Mouse (Mus musculus) adrenal gland, postnatal 25 days (tissue): Measurements from ENCODE around the gene Ubn2. TPM values are rescaled to one million over a fixed set of nuclear protein-coding genes. Genes with fewer than 3 reads are reported as not detected.
"Not testable (repeated sequence)": the region's sequence is repeated elsewhere in the genome, so short reads cannot be mapped to it uniquely, and the experiment has no call there.

Source experiments
- DNase-seq: peaks from one replicate; pipeline ENCODE4 v3.0.0; 2021; ENCODE audit warnings: mixed read lengths
- long read RNA-seq: library from polyadenylated mRNA; stranded (forward); transcript quantifications from one replicate; pipeline ENCODE4 v2.0.0, GENCODE M21; 2021
- total RNA-seq: library from RNA; stranded (reverse); gene quantifications from 2 replicates; pipeline ENCODE4 v1.2.3, GENCODE M21; 2021

Gene Ubn2
- 34.2 and 39.3 TPM in 2 replicates for total RNA-seq
- long read RNA-seq, partial matches to known transcripts: 1 of 9 reads
- long read RNA-seq, other reads (novel, unspliced or antisense): 8 of 9 reads

- peak; percentile 98 for DNase-seq
These were observed at the start of gene Ubn2 for GRCm38 (mm10) chr6:38433261-38434033. TSS of gene Ubn2 (plus strand) at chr6:38433950.

- DNase-seq: no peak
These were observed 44.1 kb upstream of the Ubn2 start for GRCm38 (mm10) chr6:38389671-38390070.

- not testable (repeated sequence) for DNase-seq
These were observed 1.3 kb upstream of the Ubn2 start for GRCm38 (mm10) chr6:38432457-38432856.

DNA sequence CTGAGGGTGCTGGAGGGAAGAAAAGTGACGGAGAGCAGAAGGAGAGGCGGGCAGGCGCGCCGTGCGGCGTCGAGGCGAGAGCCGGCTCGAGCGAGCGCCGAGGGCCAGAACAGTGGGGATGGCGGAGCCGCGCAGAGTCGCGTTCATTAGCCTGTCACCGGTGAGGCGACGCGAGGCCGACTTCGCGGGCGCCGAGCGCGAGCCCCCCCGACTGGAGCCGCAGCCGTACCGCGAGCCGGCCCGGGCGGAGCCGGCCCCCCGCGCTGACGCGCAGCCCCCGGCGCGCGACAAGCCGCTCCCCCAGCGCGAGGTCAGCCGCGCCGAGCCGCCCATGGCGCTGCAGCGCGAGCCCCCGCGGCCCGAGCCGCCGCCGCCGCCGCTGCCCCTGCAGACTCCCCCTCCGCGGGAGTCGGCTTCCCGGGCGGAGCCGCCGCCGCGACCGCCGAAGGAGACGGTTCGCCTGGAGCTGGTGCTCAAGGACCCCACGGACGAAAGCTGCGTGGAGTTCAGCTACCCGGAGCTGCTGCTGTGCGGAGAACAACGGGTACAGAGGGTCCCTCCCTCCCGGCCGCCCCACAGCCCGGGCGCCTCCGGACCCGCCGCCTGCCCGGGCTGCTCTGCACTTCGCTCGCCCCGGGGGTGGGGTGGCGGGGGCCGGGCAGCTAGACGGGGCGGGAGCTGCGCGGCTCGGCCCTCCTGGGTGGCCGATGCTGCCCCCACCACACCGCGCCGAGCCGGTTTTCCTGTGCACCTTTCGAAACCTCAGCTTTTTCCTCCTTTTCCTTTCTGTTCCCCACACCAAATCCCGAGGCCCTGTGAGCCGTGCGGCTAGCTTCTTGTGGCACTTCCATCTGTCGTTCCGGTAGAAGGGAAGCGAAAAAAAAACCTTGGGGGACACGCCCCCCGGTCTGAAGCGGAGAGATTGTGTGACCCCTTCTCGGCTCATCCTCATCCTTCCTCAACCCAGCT, 589 bp downstream of the Ubn2 start:
- DNase-seq: peak; percentile 59

DNA sequence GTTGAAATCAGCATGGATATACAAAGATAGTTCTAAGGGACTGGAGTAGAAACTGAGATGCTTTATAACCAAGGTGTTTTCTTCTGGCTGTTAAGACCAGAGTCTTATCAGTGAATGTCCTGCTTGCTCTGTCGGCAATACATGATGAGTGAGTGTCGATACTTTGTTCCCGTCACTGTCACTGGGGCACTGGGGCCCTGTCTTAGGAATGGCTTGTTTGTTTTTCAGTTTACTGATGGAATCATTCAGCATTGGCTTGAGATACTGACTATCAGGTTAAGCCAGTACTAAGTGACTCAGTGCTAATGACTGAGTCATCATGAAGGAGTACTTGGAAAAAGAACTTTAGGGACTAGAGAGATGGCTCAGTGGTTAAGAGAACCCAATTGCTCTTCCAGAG, 10.1 kb downstream of the Ubn2 start:
- DNase-seq: no peak

DNA sequence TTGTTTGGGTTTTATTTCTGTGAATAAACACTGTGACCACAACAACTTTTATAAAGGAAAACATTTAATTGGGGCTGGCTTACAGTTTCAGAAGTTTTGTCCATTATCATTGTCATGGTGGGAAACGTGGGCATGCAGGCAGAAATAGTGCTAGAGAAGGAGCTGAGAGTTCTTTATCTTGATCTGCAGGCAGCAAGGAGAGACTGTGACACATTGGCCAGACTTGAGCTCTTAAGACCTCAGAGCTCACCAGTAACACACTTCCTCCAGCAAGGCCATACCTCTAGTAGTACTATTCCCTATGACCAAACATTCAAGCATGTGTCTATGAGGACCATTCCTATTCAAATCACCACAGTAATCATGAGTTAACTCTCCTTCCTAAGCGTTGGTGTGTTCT, 14.5 kb downstream of the Ubn2 start:
- no peak for DNase-seq

- no peak for DNase-seq
These were observed 19.3 kb downstream of the Ubn2 start for GRCm38 (mm10) chr6:38453049-38453448.

DNA sequence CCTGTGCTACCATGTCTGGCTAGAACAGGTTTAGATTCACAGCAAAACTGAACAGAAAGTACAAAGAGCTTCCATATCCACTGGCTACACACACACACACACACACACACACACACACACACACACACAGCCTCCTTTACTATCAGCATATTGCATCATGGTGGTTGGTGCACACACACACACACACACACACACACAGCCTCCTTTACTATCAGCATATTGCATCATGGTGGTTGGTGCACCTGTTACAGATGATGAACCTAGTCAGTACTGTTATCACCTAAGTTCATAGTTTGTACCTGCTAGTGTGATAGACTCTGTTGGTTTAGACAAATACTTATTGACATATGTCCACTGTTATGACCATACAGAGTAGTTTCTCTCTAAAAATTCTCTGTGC, 22.7 kb downstream of the Ubn2 start:
- not testable (repeated sequence) for DNase-seq

- DNase-seq: no peak
These were observed 24.3 kb downstream of the Ubn2 start for GRCm38 (mm10) chr6:38458075-38458474.

DNA sequence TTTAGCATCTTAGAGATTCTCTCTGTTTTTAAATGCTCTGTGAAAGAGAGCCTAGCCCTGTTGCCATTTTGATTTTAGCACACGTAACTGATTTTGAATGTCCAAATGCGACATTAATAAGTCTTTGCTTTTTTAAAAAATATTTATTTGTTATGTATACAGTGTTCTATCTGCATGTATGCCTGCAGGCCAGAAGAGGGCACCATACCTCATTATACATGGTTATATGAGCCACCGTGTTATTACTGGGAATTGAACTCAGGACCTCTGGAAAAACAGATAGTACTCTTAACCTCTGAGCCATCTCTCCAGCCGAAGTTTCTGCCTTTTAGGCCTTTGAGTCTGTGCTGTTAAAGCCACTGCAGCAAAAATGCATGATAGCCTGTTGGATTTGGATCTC, 35.8 kb downstream of the Ubn2 start:
- DNase-seq: no peak

DNA sequence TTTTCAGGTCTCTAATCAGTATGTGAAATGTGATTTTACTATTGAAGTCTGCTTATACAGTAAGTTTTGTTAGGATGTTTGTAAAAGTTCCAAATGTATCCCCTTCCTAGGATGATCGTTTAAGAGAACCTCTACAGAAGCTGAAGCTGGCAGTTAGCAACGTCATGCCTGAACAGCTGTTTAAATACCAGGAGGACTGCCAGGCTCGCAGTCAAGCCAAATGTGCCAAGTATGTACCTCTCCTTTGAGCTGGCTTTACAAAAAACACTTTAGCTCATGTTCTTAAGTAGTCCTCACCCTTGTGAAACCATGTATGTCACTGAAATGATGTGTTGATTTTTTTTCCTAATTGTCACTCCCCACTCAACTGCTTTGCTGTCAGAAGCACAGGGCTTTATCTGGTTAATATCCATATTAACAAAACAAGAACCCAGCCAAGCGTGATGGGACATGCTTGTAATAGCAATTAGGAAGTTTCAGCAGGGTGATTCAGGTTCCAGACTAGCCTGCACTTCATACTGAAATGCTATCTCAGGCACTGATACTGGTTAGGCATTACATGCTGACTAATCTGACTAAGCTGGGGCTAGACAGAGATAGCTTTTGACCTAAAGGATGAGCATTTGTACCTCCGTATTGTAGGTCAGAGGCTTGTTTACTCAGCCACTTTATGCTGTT, 48.1 kb downstream of the Ubn2 start:
- no peak for DNase-seq

DNA sequence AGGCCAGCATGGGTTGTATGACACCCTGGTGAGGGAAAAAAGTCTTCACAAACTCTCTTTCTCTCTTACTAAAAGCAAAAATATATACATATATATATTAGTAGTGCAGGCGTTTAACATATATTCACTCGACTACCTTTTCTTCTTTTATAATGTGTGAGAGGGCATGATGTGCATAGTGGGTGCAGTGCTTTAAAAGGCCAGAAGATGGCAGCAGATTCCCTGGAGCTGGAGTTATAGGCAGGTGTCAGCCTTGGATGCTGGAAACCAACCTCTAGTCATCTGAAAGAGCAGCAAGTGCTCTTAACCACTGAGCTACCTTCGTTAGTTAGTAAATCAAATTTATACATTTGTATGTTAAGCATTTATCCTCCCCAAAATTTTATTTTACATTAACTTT, 58.8 kb downstream of the Ubn2 start:
- peak; percentile 26 for DNase-seq

GRCm38 (mm10) chr6:38495641-38496040, 61.9 kb downstream of the Ubn2 start:
- DNase-seq: no peak

GRCm38 (mm10) chr6:38512096-38512495, 78.3 kb downstream of the Ubn2 start:
- DNase-seq: no peak

DNA sequence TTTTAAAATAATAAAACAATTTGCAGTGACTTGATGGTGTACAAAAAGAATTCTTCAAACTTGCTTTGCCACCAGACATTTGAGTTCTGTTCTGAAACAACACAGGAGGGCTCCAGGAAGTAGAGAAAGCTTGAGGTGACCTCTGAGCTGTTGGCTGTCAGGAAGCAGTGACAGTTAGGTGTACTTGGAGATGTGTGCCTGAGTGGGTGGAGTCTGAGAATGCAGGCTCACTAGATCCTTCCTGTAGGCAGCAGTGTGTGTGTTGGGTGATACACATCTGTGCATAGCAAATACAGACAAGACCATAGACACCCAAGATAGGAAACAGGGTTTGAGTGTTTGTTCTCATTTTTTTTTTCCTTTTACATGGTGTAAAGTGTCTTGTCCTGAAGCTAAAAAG, 79.1 kb downstream of the Ubn2 start:
- DNase-seq: no peak

GRCm38 (mm10) chr6:38515201-38515600, 81.5 kb downstream of the Ubn2 start:
- no peak for DNase-seq

GRCm38 (mm10) chr6:38523851-38524250, 90.1 kb downstream of the Ubn2 start:
- DNase-seq: no peak

GRCm38 (mm10) chr6:38531211-38531820, 97.6 kb downstream of the Ubn2 start:
- DNase-seq: no peak

DNA sequence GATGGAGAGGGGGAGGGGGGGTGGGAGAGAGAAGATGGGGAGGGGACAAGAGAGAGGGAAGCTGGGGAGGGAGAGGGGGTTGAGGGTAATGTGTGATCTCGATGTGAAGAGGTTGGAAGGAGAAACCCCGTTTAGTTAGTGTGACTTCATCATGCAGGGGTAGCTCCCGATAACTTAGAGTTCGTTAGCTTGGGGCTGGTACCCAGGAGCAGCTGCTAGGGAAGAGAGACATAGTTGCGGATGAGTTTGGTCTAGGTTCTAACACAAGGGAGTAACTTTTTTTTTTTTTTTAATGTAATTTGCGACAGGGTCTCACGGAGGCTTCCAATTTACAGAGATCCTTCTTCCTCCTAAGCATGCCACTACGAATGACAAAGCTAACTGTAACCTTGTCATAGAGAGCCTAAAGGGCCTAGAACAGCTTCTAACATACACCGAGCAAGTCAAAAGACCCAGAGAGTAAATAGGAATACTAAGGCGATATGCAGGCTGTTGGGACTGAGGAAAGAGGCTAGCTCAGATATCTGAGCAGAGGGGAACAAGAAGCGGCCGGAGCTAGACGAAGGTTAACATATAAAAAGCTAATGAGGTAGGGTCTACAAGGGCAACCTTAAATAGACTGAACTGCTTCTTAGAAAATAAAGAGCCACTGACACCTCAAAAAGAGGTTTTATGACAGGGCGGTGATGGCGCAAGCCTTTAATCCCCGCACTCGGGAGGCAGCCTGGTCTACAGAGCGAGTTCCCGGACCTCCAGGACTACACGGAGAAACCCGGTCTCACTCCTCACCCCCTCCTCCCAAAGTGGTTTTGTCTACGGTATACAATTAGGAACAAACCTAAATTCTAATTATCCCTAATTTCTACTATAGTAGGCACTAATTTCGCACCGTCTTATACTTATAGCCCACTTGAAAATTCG, 99.0 kb downstream of the Ubn2 start:
- DNase-seq: peak; percentile 27

GRCm38 (mm10) chr6:38533428-38534405, 100.0 kb downstream of the Ubn2 start, which contains the start of gene Fmc1:
TSS of gene Fmc1 (plus strand) at chr6:38533502.
- DNase-seq: peak; percentile 94
